Mouse (Mus musculus) neural tube, embryonic 15.5 days (tissue): ENCODE results near the gene Cyp2c55. TPM values are rescaled to one million over a fixed set of nuclear protein-coding genes. Genes with fewer than 3 reads are reported as not detected.

ENCODE experiments used
- ATAC-seq: fragments of 200-750 bp; cut with Nextera tagmentation; 2 replicates; pipeline ENCODE4 v1.8.0; 2017; ENCODE audit warnings: mild to moderate bottlenecking, moderate TSS enrichment, moderate library complexity; ENCODE audit not compliant: low FRiP score
- H3K27ac ChIP-seq: fragments of 300-500 bp; sonication (generic); replicated peaks from 2 replicates; pipeline ENCODE4 v1.5.1; 2015; ENCODE audit warnings: mild to moderate bottlenecking, inconsistent platforms
- H3K27me3 ChIP-seq: fragments of 300-500 bp; sonication (generic); replicated peaks from 2 replicates; pipeline ENCODE4 v1.6.1; 2015; ENCODE audit warnings: inconsistent platforms
- H3K36me3 ChIP-seq: fragments of 300-500 bp; sonication (generic); 2 replicates; pipeline ENCODE4 v1.6.1; 2015; ENCODE audit warnings: inconsistent platforms
- H3K4me1 ChIP-seq: fragments of 300-500 bp; sonication (generic); 2 replicates; pipeline ENCODE4 v1.6.1; 2015; ENCODE audit warnings: inconsistent platforms
- H3K4me2 ChIP-seq: fragments of 300-500 bp; sonication (generic); 2 replicates; pipeline ENCODE4 v1.6.1; 2015; ENCODE audit warnings: inconsistent platforms, mild to moderate bottlenecking, moderate library complexity
- H3K4me3 ChIP-seq: fragments of 300-500 bp; sonication (generic); replicated peaks from 2 replicates; pipeline ENCODE4 v1.5.1; 2015; ENCODE audit warnings: mild to moderate bottlenecking, inconsistent platforms
- H3K9ac ChIP-seq: fragments of 300-500 bp; sonication (generic); replicated peaks from 2 replicates; pipeline ENCODE4 v1.6.1; 2015; ENCODE audit warnings: mild to moderate bottlenecking, inconsistent platforms
- H3K9me3 ChIP-seq: fragments of 300-500 bp; sonication (generic); replicated peaks from 2 replicates; pipeline ENCODE4 v1.6.1; 2016; ENCODE audit warnings: inconsistent platforms
- WGBS: fragments of 180-500 bp; shearing (Covaris S2); methylation state at CpG from one replicate; pipeline ENCODE4 v1.1.7; 2015; ENCODE audit warnings: mixed read lengths; 5-methylcytosine and 5-hydroxymethylcytosine counted together
- polyA plus RNA-seq: library from polyadenylated mRNA; unstranded; fragments of >200 nt; fragmentation: Nextera tagmentation; extraction: Ambion mirVana; gene quantifications from 2 replicates; pipeline ENCODE4 v1.2.1, GENCODE M21; 2015

Cyp2c55 gene
- 0.11 TPM in 1 of 2 replicates, not detected in the other for polyA plus RNA-seq

DNA sequence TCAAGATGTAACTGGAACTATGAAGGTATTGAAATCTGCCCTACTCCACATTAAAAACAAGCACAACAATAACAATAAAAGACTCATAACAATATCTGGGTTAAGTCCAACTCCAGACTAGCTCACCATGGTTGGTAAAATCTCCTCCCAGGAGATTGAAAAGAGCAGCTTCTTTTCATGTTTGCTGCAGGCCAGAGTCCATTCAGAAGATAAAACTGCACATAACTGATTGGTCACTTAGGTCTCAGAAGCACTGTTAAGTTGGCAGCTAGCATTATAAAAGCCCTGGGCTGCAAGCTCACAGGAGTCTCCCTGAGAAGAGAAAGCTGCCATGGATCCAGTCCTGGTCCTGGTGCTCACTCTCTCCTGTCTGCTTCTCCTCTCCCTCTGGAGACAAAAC, at the start of gene Cyp2c55:
Cyp2c55 (plus strand) TSS at position 305 of the 400 bp plus-strand sequence.
- Histone ChIP-seq H3K9ac (no peak within 1 kb of the TSS), H3K9me3 (no peaks in the 10 kb centered on the region), H3K4me1 (no peaks in the 10 kb centered on the region), H3K4me3 (no peak within 1 kb of the TSS), H3K4me2 (no peak within 1 kb of the TSS), H3K36me3 (no peaks in the 10 kb centered on the region), H3K27ac (no peak within 1 kb of the TSS), H3K27me3 (no peaks in the 10 kb centered on the region)
- no peak for ATAC-seq

DNA sequence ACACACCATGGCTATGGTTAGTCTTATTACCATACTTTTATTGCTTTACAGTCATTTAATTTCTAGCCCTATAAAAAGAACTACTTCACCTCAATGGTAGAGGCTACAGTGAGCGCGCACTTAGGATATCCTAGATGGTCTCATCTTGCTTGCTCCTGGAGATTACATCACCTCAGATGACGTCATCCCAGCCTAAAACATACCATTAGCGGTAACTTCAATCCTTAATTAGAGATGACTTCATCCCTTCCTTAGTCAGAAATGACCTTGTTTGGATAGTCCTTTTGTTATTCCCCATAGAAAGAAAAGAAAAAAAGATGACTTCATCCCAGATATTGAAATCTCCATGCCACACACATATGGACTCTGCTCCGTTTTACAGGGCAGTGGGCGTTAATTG, 36.1 kb upstream of the Cyp2c55 start:
- H3K27me3 ChIP-seq, result no peaks in the 10 kb centered on the region
- ATAC-seq, result no peak
- no peaks in the 10 kb centered on the region for H3K9me3 ChIP-seq
- 91% methylated on average over 6 of the region's 6 CpGs for WGBS
- no peak overlapping the region for H3K4me2 ChIP-seq
- peaks cover 8% of the 10 kb centered on the region for H3K36me3 ChIP-seq
- no peak overlapping the region for H3K4me3 ChIP-seq
- no peak overlapping the region for H3K9ac ChIP-seq
- no peak overlapping the region for H3K27ac ChIP-seq
- H3K4me1 ChIP-seq, result no peaks in the 10 kb centered on the region

DNA sequence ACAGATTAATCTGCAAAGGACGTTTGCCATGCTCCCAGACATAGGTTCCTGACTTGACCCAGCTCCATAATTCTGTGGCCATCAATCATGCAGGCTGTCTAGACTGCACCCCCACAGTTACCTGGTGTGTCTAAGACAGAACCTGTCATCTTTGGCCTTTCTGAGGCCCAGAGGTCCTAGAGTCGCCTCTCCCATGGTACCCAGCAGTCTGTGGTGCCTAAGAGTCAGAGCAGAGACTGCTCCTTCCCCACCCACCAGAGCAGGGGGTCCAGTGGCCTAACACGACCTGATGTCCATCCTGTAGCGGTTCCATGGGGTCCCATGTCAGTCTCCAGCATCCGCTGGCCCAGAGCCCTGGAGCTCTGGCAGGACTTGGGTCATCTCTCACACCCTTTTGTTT, 34.2 kb upstream of the Cyp2c55 start:
- no peaks in the 10 kb centered on the region for H3K27me3 ChIP-seq
- H3K9ac ChIP-seq, result no peak overlapping the region
- no peak overlapping the region for H3K4me2 ChIP-seq
- no peak overlapping the region for H3K4me3 ChIP-seq
- ATAC-seq, result no peak
- WGBS, result 78% methylated on average over 5 of the region's 5 CpGs
- peaks cover 8% of the 10 kb centered on the region for H3K36me3 ChIP-seq
- no peak overlapping the region for H3K27ac ChIP-seq
- no peaks in the 10 kb centered on the region for H3K4me1 ChIP-seq
- H3K9me3 ChIP-seq, result no peaks in the 10 kb centered on the region

DNA sequence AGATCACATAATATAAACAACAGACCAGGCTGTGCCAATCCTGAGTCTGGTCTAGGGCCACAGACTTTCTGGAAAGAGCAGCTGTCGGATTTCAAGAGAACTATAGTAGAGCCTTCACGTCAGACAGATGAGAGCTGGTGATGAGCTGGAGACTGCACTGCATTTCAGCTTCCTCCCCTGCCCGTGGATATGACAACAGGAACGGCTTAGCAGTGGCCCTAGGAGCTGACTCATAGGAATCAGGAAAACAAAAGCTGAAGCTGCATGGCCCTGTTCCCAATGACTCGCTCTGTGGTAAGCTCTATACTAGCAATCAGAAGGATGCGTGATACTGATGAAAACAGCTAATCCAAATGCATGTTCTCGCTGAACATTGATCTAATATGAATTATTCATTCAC, 33.2 kb upstream of the Cyp2c55 start:
- Histone ChIP-seq H3K4me2 (no peak overlapping the region), H3K4me1 (no peaks in the 10 kb centered on the region), H3K36me3 (peaks cover 8% of the 10 kb centered on the region), H3K4me3 (no peak overlapping the region), H3K9me3 (no peaks in the 10 kb centered on the region), H3K27ac (no peak overlapping the region), H3K27me3 (no peaks in the 10 kb centered on the region), H3K9ac (no peak overlapping the region)
- ATAC-seq, result no peak
- WGBS, result 64% methylated on average over 7 of the region's 7 CpGs

DNA sequence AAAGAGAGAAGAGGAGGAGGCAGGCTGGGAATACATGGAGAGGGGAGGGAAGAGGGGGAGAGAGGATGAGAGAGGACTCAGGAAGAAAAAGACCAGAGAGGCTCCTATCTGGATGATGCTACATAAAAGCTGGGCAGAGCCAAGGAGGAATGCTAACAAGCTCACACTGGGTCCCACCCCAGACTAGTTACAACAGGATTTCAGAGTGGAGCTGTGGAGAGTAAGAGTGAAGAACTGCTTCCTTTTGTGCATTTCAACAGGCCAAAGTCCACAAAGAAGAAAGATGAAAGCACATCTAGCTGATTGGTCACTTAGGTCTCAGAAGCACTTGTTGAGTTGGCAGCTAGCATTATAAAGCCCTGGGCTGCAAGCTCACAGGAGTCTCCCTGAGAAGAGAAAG, 30.6 kb upstream of the Cyp2c55 start:
- Histone ChIP-seq H3K36me3 (no peaks in the 10 kb centered on the region), H3K27ac (no peak overlapping the region), H3K4me3 (no peak overlapping the region), H3K9me3 (no peaks in the 10 kb centered on the region), H3K4me2 (no peak overlapping the region), H3K9ac (no peak overlapping the region), H3K4me1 (no peaks in the 10 kb centered on the region), H3K27me3 (no peaks in the 10 kb centered on the region)
- ATAC-seq, result no peak

DNA sequence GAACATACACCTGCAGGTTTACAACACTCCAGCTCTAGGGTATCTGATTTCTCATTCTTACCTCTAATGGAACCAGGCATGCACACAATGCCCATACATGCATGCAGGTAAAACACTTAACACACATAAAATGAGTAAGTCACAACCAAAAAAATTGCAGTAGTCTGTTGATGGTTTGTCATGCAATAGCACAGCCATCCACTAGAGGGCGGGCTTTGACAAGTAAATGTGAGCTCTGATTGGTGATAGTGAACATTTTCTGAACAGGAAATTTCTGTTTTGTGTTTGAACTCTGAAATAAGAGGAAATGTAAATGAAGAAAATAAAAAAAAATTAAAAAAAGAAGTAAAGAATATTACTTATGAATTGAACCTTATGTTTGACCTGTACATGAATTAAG, 24.9 kb upstream of the Cyp2c55 start:
- ATAC-seq, result no peak
- Histone ChIP-seq H3K9me3 (no peaks in the 10 kb centered on the region), H3K9ac (no peak overlapping the region), H3K4me3 (no peak overlapping the region), H3K36me3 (no peaks in the 10 kb centered on the region), H3K4me2 (no peak overlapping the region), H3K4me1 (no peaks in the 10 kb centered on the region), H3K27ac (no peak overlapping the region), H3K27me3 (no peaks in the 10 kb centered on the region)
- WGBS, result 0% methylated on average over 1 of the region's 1 CpGs

DNA sequence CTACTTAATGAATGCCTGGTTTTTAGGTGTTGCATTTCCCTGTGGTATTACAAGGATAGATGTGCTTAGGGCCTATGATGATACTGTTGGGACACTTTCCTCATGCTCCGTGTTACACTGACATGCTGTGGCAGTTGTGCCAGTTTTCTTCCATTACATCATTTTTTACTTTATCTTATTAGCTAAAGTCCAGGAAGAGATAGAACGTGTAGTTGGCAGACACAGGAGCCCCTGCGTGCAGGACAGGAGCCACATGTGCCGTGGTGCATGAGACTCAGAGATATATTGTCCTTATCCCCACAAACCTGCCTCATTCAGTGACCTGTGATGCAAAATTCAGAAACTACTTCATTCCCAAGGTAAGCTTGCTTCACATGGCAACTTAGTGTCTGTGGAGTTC, 8.6 kb upstream of the Cyp2c55 start:
- WGBS, result 87% methylated on average over 4 of the region's 4 CpGs
- Histone ChIP-seq H3K9me3 (no peaks in the 10 kb centered on the region), H3K27ac (no peak overlapping the region), H3K4me2 (no peak overlapping the region), H3K27me3 (no peaks in the 10 kb centered on the region), H3K4me1 (no peaks in the 10 kb centered on the region), H3K9ac (no peak overlapping the region), H3K4me3 (no peak overlapping the region), H3K36me3 (no peaks in the 10 kb centered on the region)
- no peak for ATAC-seq

DNA sequence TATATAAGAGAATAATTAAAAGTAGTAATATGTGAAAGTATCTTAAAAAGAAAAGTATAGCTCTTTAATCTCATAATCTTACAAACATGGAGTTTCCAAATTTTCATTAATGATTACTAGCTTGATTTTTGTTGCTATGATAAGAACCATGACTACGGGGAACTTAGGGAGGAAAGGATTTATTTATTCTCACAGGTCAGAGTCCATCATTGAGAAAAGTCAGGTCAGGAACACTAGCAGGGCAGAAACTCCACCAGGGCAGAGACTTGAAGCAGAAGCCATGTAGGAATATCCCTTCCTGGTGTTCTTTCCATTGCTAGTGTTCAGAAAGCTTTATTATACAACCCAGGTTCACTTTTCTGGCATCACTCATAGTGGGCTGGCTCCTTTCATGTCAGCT, 8.1 kb upstream of the Cyp2c55 start:
- Histone ChIP-seq H3K9me3 (no peaks in the 10 kb centered on the region), H3K27me3 (no peaks in the 10 kb centered on the region), H3K36me3 (no peaks in the 10 kb centered on the region), H3K9ac (no peak overlapping the region), H3K27ac (no peak overlapping the region), H3K4me2 (no peak overlapping the region), H3K4me3 (no peak overlapping the region), H3K4me1 (no peaks in the 10 kb centered on the region)
- no peak for ATAC-seq
- WGBS, result 75% methylated on average over 1 of the region's 1 CpGs

DNA sequence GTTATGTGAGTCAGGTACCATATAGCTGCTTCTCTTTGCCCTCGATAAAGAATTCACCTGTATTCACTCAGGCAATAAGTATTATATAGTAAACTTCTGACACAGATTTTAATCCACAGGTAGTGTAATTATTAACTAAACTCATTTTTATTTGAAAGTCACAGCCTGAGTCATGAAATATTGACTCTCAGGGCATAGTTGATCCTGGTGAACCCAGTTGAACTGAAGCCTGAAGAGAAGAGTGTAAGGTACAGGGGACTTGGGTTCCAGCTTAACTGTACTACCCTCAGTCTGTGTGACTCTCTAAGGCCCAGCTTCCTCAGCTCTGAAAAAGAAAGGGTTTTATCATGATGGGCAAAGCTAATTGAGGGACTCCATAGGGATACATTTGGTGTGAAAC, 1.7 kb upstream of the Cyp2c55 start:
- Histone ChIP-seq H3K9ac (no peak overlapping the region), H3K36me3 (no peaks in the 10 kb centered on the region), H3K9me3 (no peaks in the 10 kb centered on the region), H3K27me3 (no peaks in the 10 kb centered on the region), H3K4me3 (no peak overlapping the region), H3K27ac (no peak overlapping the region), H3K4me1 (no peaks in the 10 kb centered on the region), H3K4me2 (no peak overlapping the region)
- 92% methylated on average over 1 of the region's 1 CpGs for WGBS
- ATAC-seq, result no peak

DNA sequence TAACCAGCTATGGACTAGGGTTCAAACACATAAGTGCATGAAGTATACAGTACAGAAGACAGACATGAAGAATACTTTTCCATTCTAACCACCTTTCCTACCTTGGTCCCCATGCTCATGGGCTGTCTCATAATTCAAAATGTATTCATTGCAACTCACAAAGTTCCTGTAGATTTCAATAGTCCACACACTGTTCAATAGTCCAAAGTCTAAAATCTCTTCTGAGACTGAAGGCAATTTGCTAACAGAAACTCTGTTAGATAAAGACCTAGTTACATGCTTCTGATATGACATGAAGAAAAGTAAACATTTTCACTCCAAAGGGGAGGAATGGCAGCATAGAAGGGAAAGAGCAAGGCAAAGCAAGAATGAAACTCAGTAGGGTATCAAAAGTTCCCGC, 51.1 kb downstream of the Cyp2c55 start:
- WGBS, result 92% methylated on average over 1 of the region's 1 CpGs

DNA sequence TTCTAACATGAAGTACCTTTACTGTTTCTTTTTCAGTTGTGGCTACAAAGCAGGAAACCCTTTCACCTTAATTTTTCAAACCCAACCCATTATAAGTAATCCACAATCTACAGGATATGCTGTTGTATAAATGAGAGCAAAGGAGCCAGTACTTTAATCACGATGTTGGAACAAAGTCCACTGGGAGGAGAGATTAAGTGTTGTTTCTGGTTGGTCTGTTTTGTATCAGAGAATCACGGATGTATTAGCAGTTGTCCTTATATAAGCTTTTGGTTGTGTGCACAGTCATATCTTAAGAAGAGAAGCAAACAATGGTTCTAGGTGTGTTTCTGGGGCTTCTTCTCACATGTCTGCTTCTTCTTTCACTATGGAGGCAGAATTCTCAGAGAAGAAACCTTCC, 53.9 kb downstream of the Cyp2c55 start, which contains the start of gene Cyp2c65:
Cyp2c65 (plus strand) TSS at position 297 of the 400 bp plus-strand sequence.
- Histone ChIP-seq H3K4me3 (no peak within 1 kb of the TSS), H3K36me3 (no peaks in the 10 kb centered on the region), H3K4me2 (no peak within 1 kb of the TSS), H3K4me1 (no peaks in the 10 kb centered on the region), H3K9ac (no peak within 1 kb of the TSS), H3K9me3 (no peaks in the 10 kb centered on the region), H3K27ac (no peak within 1 kb of the TSS), H3K27me3 (no peaks in the 10 kb centered on the region)
- no peak for ATAC-seq
- WGBS, result 79% methylated on average over 2 of the region's 2 CpGs

More for the DNA sequence above, 51.1 kb downstream of the Cyp2c55 start:
- H3K9ac ChIP-seq, result no peak overlapping the region
- no peaks in the 10 kb centered on the region for H3K27me3 ChIP-seq
- no peak overlapping the region for H3K27ac ChIP-seq
- H3K4me1 ChIP-seq, result no peaks in the 10 kb centered on the region
- H3K4me2 ChIP-seq, result no peak overlapping the region
- H3K9me3 ChIP-seq, result no peaks in the 10 kb centered on the region
- H3K4me3 ChIP-seq, result no peak overlapping the region
- H3K36me3 ChIP-seq, result no peaks in the 10 kb centered on the region
- no peak for ATAC-seq
